Mouse (Mus musculus) skeletal muscle tissue, postnatal 0 days (tissue): Measurements from ENCODE around the gene Hist1h2ad. TPM values are rescaled to one million over a fixed set of nuclear protein-coding genes. Genes with fewer than 3 reads are reported as not detected.

Experiments
- microRNA-seq, 2 experiments: library from miRNA; unstranded; fragments of <30 nt; microRNA quantifications; one replicate each; pipeline ENCODE4; 2016
- polyA plus RNA-seq: library from polyadenylated mRNA; unstranded; fragments of >200 nt; fragmentation: Nextera tagmentation; extraction: Ambion mirVana; gene quantifications from 2 replicates; pipeline ENCODE4 v1.2.1, GENCODE M21; 2015

Gene Hist1h2ad
- polyA plus RNA-seq, 1 experiment from 2014 or later = 0.91 TPM

Small RNAs within 50 kb of the gene (microRNA-seq; reads per million reads assigned to microRNA genes)
- gene Gm44297 = 0 reads per million in 2 experiments
- gene Gm44359 = 0 reads per million in 2 experiments
- 0 reads per million in 2 experiments for gene Gm44394

Other genes with a start within 250 kb of the Hist1h2ad start
- 18.7 and 18.8 TPM in 2 replicates for gene Zfp322a, start 205.2 kb upstream of the Hist1h2ad start, polyA plus RNA-seq
- 8.7 and 9.1 TPM in 2 replicates for gene Abt1, start 150.5 kb upstream of the Hist1h2ad start, polyA plus RNA-seq
- not detected in 2 replicates for gene Btn1a1, start 108.5 kb upstream of the Hist1h2ad start, polyA plus RNA-seq
- gene Btn2a2, start 85.5 kb upstream of the Hist1h2ad start, polyA plus RNA-seq = 0.07 TPM in 1 of 2 replicates, not detected in the other
- 38.5 and 44.1 TPM in 2 replicates for gene Hist1h4h, start 43.3 kb upstream of the Hist1h2ad start, polyA plus RNA-seq
- gene Hist1h2af, start 40.5 kb upstream of the Hist1h2ad start, polyA plus RNA-seq = 1.8 and 3.4 TPM in 2 replicates
- gene Hist1h3g, start 39.0 kb upstream of the Hist1h2ad start, polyA plus RNA-seq = 1.00 and 1.2 TPM in 2 replicates
- gene Hist1h2bh, start 31.0 kb upstream of the Hist1h2ad start, polyA plus RNA-seq = 0.44 and 0.72 TPM in 2 replicates
- gene Hist1h3f, start 30.3 kb upstream of the Hist1h2ad start, polyA plus RNA-seq = 0.50 and 0.59 TPM in 2 replicates
- gene Hist1h4f, start 22.7 kb upstream of the Hist1h2ad start, polyA plus RNA-seq = 0.80 TPM in 1 of 2 replicates, not detected in the other
- 0.58 and 0.85 TPM in 2 replicates for gene Hist1h1d, start 21.1 kb upstream of the Hist1h2ad start, polyA plus RNA-seq
- gene Hist1h3e, start 12.0 kb upstream of the Hist1h2ad start, polyA plus RNA-seq = 2.3 and 2.8 TPM in 2 replicates
- gene Hist1h2ae, start 3.2 kb upstream of the Hist1h2ad start, polyA plus RNA-seq = 20.1 and 21.8 TPM in 2 replicates
- 3.8 and 4.3 TPM in 2 replicates for gene Hist1h2bg, start 3.0 kb upstream of the Hist1h2ad start, polyA plus RNA-seq
- gene Hist1h2bf, start 185 bp upstream of the Hist1h2ad start, polyA plus RNA-seq = 1.8 and 2.3 TPM in 2 replicates
- gene Hist1h3d, start 1.4 kb downstream of the Hist1h2ad start, polyA plus RNA-seq = 4.4 and 4.9 TPM in 2 replicates
- gene Hist1h4d, start 7.2 kb downstream of the Hist1h2ad start, polyA plus RNA-seq = 25.5 and 29.4 TPM in 2 replicates
- 4.5 and 5.7 TPM in 2 replicates for gene Hist1h2be, start 46.7 kb downstream of the Hist1h2ad start, polyA plus RNA-seq
- gene Hist1h1e, start 48.2 kb downstream of the Hist1h2ad start, polyA plus RNA-seq = 12.7 and 15.0 TPM in 2 replicates
- gene Hist1h2ac, start 109.6 kb downstream of the Hist1h2ad start, polyA plus RNA-seq = 0.88 and 1.4 TPM in 2 replicates
- 186 and 234 TPM in 2 replicates for gene Hist1h2bc, start 109.8 kb downstream of the Hist1h2ad start, polyA plus RNA-seq
- not detected in 2 replicates for gene Hist1h1t, start 121.4 kb downstream of the Hist1h2ad start, polyA plus RNA-seq
- gene Hist1h4c, start 124.1 kb downstream of the Hist1h2ad start, polyA plus RNA-seq = 1.3 and 2.7 TPM in 2 replicates
- gene Hfe, start 136.5 kb downstream of the Hist1h2ad start, polyA plus RNA-seq = 9.6 and 16.8 TPM in 2 replicates
- gene Hist1h1c, start 164.4 kb downstream of the Hist1h2ad start, polyA plus RNA-seq = 191 and 322 TPM in 2 replicates
- 0.67 and 1.1 TPM in 2 replicates for gene Hist1h3c, start 171.2 kb downstream of the Hist1h2ad start, polyA plus RNA-seq
- gene Hist1h2bb, start 172.4 kb downstream of the Hist1h2ad start, polyA plus RNA-seq = 0.82 and 1.4 TPM in 2 replicates
- gene Hist1h2ab, start 176.7 kb downstream of the Hist1h2ad start, polyA plus RNA-seq = 10.2 and 10.4 TPM in 2 replicates
- 2.4 and 4.3 TPM in 2 replicates for gene Hist1h3b, start 177.9 kb downstream of the Hist1h2ad start, polyA plus RNA-seq
- gene Hist1h4b, start 182.6 kb downstream of the Hist1h2ad start, polyA plus RNA-seq = 0.83 TPM in 1 of 2 replicates, not detected in the other
- 0.61 and 1.1 TPM in 2 replicates for gene Hist1h4a, start 186.8 kb downstream of the Hist1h2ad start, polyA plus RNA-seq
- gene Hist1h3a, start 188.0 kb downstream of the Hist1h2ad start, polyA plus RNA-seq = 0.85 and 1.7 TPM in 2 replicates
- 1.2 and 2.0 TPM in 2 replicates for gene Hist1h1a, start 189.3 kb downstream of the Hist1h2ad start, polyA plus RNA-seq
- gene Trim38, start 195.5 kb downstream of the Hist1h2ad start, polyA plus RNA-seq = 0.34 and 0.38 TPM in 2 replicates
- not detected in 2 replicates for gene Slc17a2, start 232.6 kb downstream of the Hist1h2ad start, polyA plus RNA-seq